Mouse (Mus musculus): ENCODE results near the gene Ephx4. TPM values are rescaled to one million over a fixed set of nuclear protein-coding genes. Genes with fewer than 3 reads are reported as not detected.

Gene Ephx4
- polyA plus RNA-seq, 1 experiment from 2014 or later: 1.6 TPM

GRCm38 (mm10) chr5:107403947-107404684, 1.6 kb downstream of the Ephx4 start:
- Histone ChIP-seq H3K9me3 (ENCODE audit: low read depth, low read length) (no peaks in the 10 kb centered on the region), H3K4me1 (ENCODE audit: insufficient read depth) (no peaks in the 10 kb centered on the region), H3K36me3 (ENCODE audit: insufficient read depth) (no peaks in the 10 kb centered on the region), H3K4me2 (peak overlapping the region; percentile 93), H3K27me3 (ENCODE audit: insufficient read depth, low read length) (peaks cover 31% of the 10 kb centered on the region), H3K27ac (ENCODE audit: low read depth) (no peak overlapping the region), H3K4me3 (ENCODE audit: low read depth, low read length) (peak overlapping the region; percentile 43), H3K9ac (peak overlapping the region; percentile 55)
- DNase-seq (no peak), ATAC-seq (ENCODE audit: insufficient read depth) (no peak)
- WGBS: 26% methylated on average over 12 of the region's 12 CpGs
- TF ChIP-seq CTCF (IDR thresholded peaks at IDR 0.05; ENCODE audit: low read depth): no peak

- H3K4me1 ChIP-seq (ENCODE audit: insufficient read depth): no peaks in the 10 kb centered on the region
- DNase-seq: no peak
- no peak overlapping the region for H3K4me2 ChIP-seq
- no peak overlapping the region for H3K9ac ChIP-seq
- TF ChIP-seq CTCF (IDR thresholded peaks at IDR 0.05; ENCODE audit: low read depth): no peak
- H3K9me3 ChIP-seq (ENCODE audit: low read depth, low read length): no peaks in the 10 kb centered on the region
- no peak for ATAC-seq (ENCODE audit: insufficient read depth)
- H3K27ac ChIP-seq (ENCODE audit: low read depth): no peak overlapping the region
- 70% methylated on average over 4 of the region's 4 CpGs for WGBS
- H3K4me3 ChIP-seq (ENCODE audit: low read depth, low read length): no peak overlapping the region
- no peaks in the 10 kb centered on the region for H3K36me3 ChIP-seq (ENCODE audit: insufficient read depth)
- peaks cover 31% of the 10 kb centered on the region for H3K27me3 ChIP-seq (ENCODE audit: insufficient read depth, low read length)
These were observed 2.8 kb downstream of the Ephx4 start for GRCm38 (mm10) chr5:107405361-107405760.

GRCm38 (mm10) chr5:107410305-107410704, 7.8 kb downstream of the Ephx4 start:
- TF ChIP-seq CTCF (IDR thresholded peaks at IDR 0.05; ENCODE audit: low read depth): no peak
- Histone ChIP-seq H3K9me3 (ENCODE audit: low read depth, low read length) (no peaks in the 10 kb centered on the region), H3K9ac (no peak overlapping the region), H3K4me1 (ENCODE audit: insufficient read depth) (no peaks in the 10 kb centered on the region), H3K4me3 (ENCODE audit: low read depth, low read length) (no peak overlapping the region), H3K27ac (ENCODE audit: low read depth) (no peak overlapping the region), H3K36me3 (ENCODE audit: insufficient read depth) (no peaks in the 10 kb centered on the region), H3K4me2 (no peak overlapping the region), H3K27me3 (ENCODE audit: insufficient read depth, low read length) (peaks cover 3% of the 10 kb centered on the region; the same call in 1 of the 2 replicates)
- no peak for DNase-seq
- WGBS: 77% methylated on average over 1 of the region's 1 CpGs
- no peak for ATAC-seq (ENCODE audit: insufficient read depth)

DNA sequence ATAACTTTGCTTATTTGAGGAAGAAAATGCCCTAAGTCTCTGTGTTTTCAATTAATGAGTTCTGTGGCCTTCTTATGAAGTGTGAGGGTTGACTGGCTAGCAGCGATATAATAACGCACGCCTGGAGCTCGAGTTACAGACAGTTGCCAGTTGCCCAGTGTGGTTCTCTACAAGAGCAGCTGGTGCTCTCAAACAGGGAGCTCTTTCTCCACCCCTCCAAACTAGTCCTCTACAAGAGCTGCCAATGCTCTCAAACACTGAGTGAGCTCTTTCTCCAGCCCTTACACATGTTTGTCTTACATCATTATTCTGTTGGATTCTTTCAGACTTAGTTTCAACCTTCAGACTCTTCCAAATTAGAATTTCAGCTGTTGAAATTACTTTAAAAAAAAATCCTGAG, 8.8 kb downstream of the Ephx4 start:
- Histone ChIP-seq H3K9ac (no peak overlapping the region), H3K27me3 (ENCODE audit: insufficient read depth, low read length) (no peaks in the 10 kb centered on the region), H3K9me3 (ENCODE audit: low read depth, low read length) (no peaks in the 10 kb centered on the region), H3K36me3 (ENCODE audit: insufficient read depth) (no peaks in the 10 kb centered on the region), H3K4me2 (no peak overlapping the region), H3K4me3 (ENCODE audit: low read depth, low read length) (no peak overlapping the region), H3K4me1 (ENCODE audit: insufficient read depth) (no peaks in the 10 kb centered on the region), H3K27ac (ENCODE audit: low read depth) (no peak overlapping the region)
- ATAC-seq (ENCODE audit: insufficient read depth) (no peak), DNase-seq (peak; percentile 27)
- WGBS: 22% methylated on average over 4 of the region's 4 CpGs
- no peak for TF ChIP-seq CTCF (IDR thresholded peaks at IDR 0.05; ENCODE audit: low read depth)

DNA sequence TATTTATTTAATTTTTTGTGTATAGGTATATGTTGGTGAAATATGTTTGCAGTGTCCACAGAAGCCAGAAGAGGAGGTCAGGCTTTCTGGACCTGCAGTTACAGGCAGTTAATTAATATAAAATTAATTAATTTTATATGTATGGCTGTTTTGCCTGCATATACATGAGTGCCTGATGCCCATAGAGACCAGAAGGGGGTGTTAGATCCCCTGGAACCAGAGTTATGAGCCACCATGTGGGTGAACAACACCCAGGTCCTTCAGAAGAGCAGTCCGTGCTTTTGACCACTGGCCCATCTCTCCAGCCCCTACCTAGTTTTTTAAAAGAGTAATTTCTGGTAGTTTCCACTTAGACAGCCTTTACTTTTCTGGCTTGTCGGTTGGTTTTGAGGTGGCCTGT, 9.7 kb downstream of the Ephx4 start:
- DNase-seq (no peak), ATAC-seq (ENCODE audit: insufficient read depth) (no peak)
- Histone ChIP-seq H3K9me3 (ENCODE audit: low read depth, low read length) (no peaks in the 10 kb centered on the region), H3K4me1 (ENCODE audit: insufficient read depth) (no peaks in the 10 kb centered on the region), H3K9ac (no peak overlapping the region), H3K27ac (ENCODE audit: low read depth) (no peak overlapping the region), H3K36me3 (ENCODE audit: insufficient read depth) (no peaks in the 10 kb centered on the region), H3K4me3 (ENCODE audit: low read depth, low read length) (no peak overlapping the region), H3K27me3 (ENCODE audit: insufficient read depth, low read length) (no peaks in the 10 kb centered on the region), H3K4me2 (no peak overlapping the region)
- 78% methylated on average over 2 of the region's 2 CpGs for WGBS
- no peak for TF ChIP-seq CTCF (IDR thresholded peaks at IDR 0.05; ENCODE audit: low read depth)

GRCm38 (mm10) chr5:107415098-107415497, 12.6 kb downstream of the Ephx4 start:
- no peak for TF ChIP-seq CTCF (IDR thresholded peaks at IDR 0.05; ENCODE audit: low read depth)
- 59% methylated on average over 2 of the region's 2 CpGs for WGBS
- Histone ChIP-seq H3K27ac (ENCODE audit: low read depth) (no peak overlapping the region), H3K9ac (no peak overlapping the region), H3K27me3 (ENCODE audit: insufficient read depth, low read length) (no peaks in the 10 kb centered on the region), H3K4me3 (ENCODE audit: low read depth, low read length) (no peak overlapping the region), H3K4me1 (ENCODE audit: insufficient read depth) (no peaks in the 10 kb centered on the region), H3K36me3 (ENCODE audit: insufficient read depth) (no peaks in the 10 kb centered on the region), H3K9me3 (ENCODE audit: low read depth, low read length) (no peaks in the 10 kb centered on the region), H3K4me2 (no peak overlapping the region)
- ATAC-seq (ENCODE audit: insufficient read depth): no peak
- no peak for DNase-seq

GRCm38 (mm10) chr5:107421676-107422075, 19.1 kb downstream of the Ephx4 start:
- DNase-seq: peak; percentile 82
- TF ChIP-seq CTCF (IDR thresholded peaks at IDR 0.05; ENCODE audit: low read depth): no peak
- H3K36me3 ChIP-seq (ENCODE audit: insufficient read depth): no peaks in the 10 kb centered on the region
- H3K27ac ChIP-seq (ENCODE audit: low read depth): no peak overlapping the region
- H3K27me3 ChIP-seq (ENCODE audit: insufficient read depth, low read length): no peaks in the 10 kb centered on the region
- H3K4me1 ChIP-seq (ENCODE audit: insufficient read depth): no peaks in the 10 kb centered on the region
- H3K4me2 ChIP-seq: no peak overlapping the region
- H3K9ac ChIP-seq: no peak overlapping the region
- no peak for ATAC-seq (ENCODE audit: insufficient read depth)
- no peak overlapping the region for H3K4me3 ChIP-seq (ENCODE audit: low read depth, low read length)
- 2% methylated on average over 1 of the region's 1 CpGs for WGBS
- no peaks in the 10 kb centered on the region for H3K9me3 ChIP-seq (ENCODE audit: low read depth, low read length)

All from lung, embryonic 14.5 days (tissue).